Mouse (Mus musculus): ENCODE measurements around the gene Rbm5. TPM values are rescaled to one million over a fixed set of nuclear protein-coding genes. Genes with fewer than 3 reads are reported as not detected.

Gene Rbm5
- polyA plus RNA-seq, 1 experiment, result 197 TPM

- no peak for TF ChIP-seq CTCF (IDR thresholded peaks at IDR 0.05; ENCODE audit: borderline replicate concordance, control insufficient read depth, extremely low read depth, insufficient read depth, low read length, poor library complexity)
- no peak for TF ChIP-seq POLR2A (IDR thresholded peaks at IDR 0.05; ENCODE audit: control insufficient read depth, extremely low read depth, insufficient read depth, low read length, poor library complexity)
- DNase-seq, result no peak
- WGBS, result 17% methylated on average over 14 of the region's 14 CpGs
- no peak overlapping the region for H3K27ac ChIP-seq (ENCODE audit: control insufficient read depth, insufficient read depth, low read length)
- H3K4me3 ChIP-seq (ENCODE audit: control insufficient read depth, insufficient read depth, low read length), result no peak overlapping the region
- no peaks in the 10 kb centered on the region for H3K36me3 ChIP-seq (ENCODE audit: control insufficient read depth, insufficient read depth, low read length)
- peaks cover 30% of the 10 kb centered on the region for H3K4me1 ChIP-seq (replicated peaks; ENCODE audit: control insufficient read depth, insufficient read depth, low read length)
- peaks cover 11% of the 10 kb centered on the region for H3K27me3 ChIP-seq (ENCODE audit: control insufficient read depth, insufficient read depth, low read length)
Observed at GRCm38 (mm10) chr9:107706781-107707211, 64.0 kb downstream of the Rbm5 start.

- 83% methylated on average over 14 of the region's 14 CpGs for WGBS
- DNase-seq, result no peak
- Histone ChIP-seq H3K36me3 (ENCODE audit: control insufficient read depth, insufficient read depth, low read length) (no peaks in the 10 kb centered on the region), H3K4me3 (ENCODE audit: control insufficient read depth, insufficient read depth, low read length) (no peak overlapping the region), H3K27ac (ENCODE audit: control insufficient read depth, insufficient read depth, low read length) (no peak overlapping the region), H3K4me1 (replicated peaks; ENCODE audit: control insufficient read depth, insufficient read depth, low read length) (peaks cover 17% of the 10 kb centered on the region), H3K27me3 (ENCODE audit: control insufficient read depth, insufficient read depth, low read length) (peaks cover 9% of the 10 kb centered on the region)
- no peak for TF ChIP-seq CTCF (IDR thresholded peaks at IDR 0.05; ENCODE audit: borderline replicate concordance, control insufficient read depth, extremely low read depth, insufficient read depth, low read length, poor library complexity)
- TF ChIP-seq POLR2A (IDR thresholded peaks at IDR 0.05; ENCODE audit: control insufficient read depth, extremely low read depth, insufficient read depth, low read length, poor library complexity), result no peak
Observed at GRCm38 (mm10) chr9:107703337-107704122, 67.3 kb downstream of the Rbm5 start.

- Histone ChIP-seq H3K27me3 (ENCODE audit: control insufficient read depth, insufficient read depth, low read length) (peaks cover under 1% of the 10 kb centered on the region; the same call in 1 of the 2 replicates), H3K27ac (ENCODE audit: control insufficient read depth, insufficient read depth, low read length) (no peak overlapping the region), H3K36me3 (ENCODE audit: control insufficient read depth, insufficient read depth, low read length) (no peaks in the 10 kb centered on the region), H3K4me1 (replicated peaks; ENCODE audit: control insufficient read depth, insufficient read depth, low read length) (peaks cover 9% of the 10 kb centered on the region), H3K4me3 (ENCODE audit: control insufficient read depth, insufficient read depth, low read length) (no peak overlapping the region)
- 97% methylated on average over 3 of the region's 3 CpGs for WGBS
- DNase-seq, result no peak
- no peak for TF ChIP-seq CTCF (IDR thresholded peaks at IDR 0.05; ENCODE audit: borderline replicate concordance, control insufficient read depth, extremely low read depth, insufficient read depth, low read length, poor library complexity)
- TF ChIP-seq POLR2A (IDR thresholded peaks at IDR 0.05; ENCODE audit: control insufficient read depth, extremely low read depth, insufficient read depth, low read length, poor library complexity), result no peak
Observed at GRCm38 (mm10) chr9:107702606-107703185, 68.1 kb downstream of the Rbm5 start.

- Histone ChIP-seq H3K27me3 (ENCODE audit: control insufficient read depth, insufficient read depth, low read length) (no peaks in the 10 kb centered on the region), H3K27ac (ENCODE audit: control insufficient read depth, insufficient read depth, low read length) (no peak overlapping the region), H3K36me3 (ENCODE audit: control insufficient read depth, insufficient read depth, low read length) (no peaks in the 10 kb centered on the region), H3K4me1 (replicated peaks; ENCODE audit: control insufficient read depth, insufficient read depth, low read length) (0 out of 2 replicates have a peak, but pooled peaks cover 2% of the 10 kb centered on the region), H3K4me3 (ENCODE audit: control insufficient read depth, insufficient read depth, low read length) (no peak overlapping the region)
- DNase-seq, result no peak
- TF ChIP-seq CTCF (IDR thresholded peaks at IDR 0.05; ENCODE audit: borderline replicate concordance, control insufficient read depth, extremely low read depth, insufficient read depth, low read length, poor library complexity) (no peak), POLR2A (IDR thresholded peaks at IDR 0.05; ENCODE audit: control insufficient read depth, extremely low read depth, insufficient read depth, low read length, poor library complexity) (no peak)
- WGBS, result 76% methylated on average over 12 of the region's 12 CpGs
Observed at GRCm38 (mm10) chr9:107701594-107701993, 69.2 kb downstream of the Rbm5 start.

DNA sequence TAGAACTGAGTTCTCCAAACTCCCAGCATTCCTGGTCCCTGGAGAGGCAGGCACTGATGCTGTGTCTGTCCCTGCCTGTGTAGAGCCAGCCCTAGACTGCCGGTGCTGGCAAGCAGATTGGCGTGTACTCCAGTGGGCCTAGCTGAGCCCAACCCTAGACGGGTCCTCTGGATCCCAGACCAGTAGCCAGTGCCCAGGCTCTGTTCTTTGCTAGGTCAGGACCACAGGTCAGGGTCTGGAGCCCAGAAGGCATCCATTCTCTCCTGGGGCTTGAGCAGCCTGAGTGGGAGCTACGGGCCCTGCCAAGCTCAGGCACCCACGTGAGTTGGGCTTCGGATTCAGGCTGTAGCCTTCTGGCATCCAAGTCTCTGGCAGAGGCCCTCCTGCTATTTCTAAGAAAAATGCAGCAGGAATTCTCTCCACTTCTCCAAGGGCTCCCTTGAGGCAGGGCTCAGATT is 70.7 kb downstream of the Rbm5 start:
- H3K27me3 ChIP-seq (ENCODE audit: control insufficient read depth, insufficient read depth, low read length), result no peaks in the 10 kb centered on the region
- TF ChIP-seq POLR2A (IDR thresholded peaks at IDR 0.05; ENCODE audit: control insufficient read depth, extremely low read depth, insufficient read depth, low read length, poor library complexity) (no peak), CTCF (IDR thresholded peaks at IDR 0.05; ENCODE audit: borderline replicate concordance, control insufficient read depth, extremely low read depth, insufficient read depth, low read length, poor library complexity) (no peak)
- H3K36me3 ChIP-seq (ENCODE audit: control insufficient read depth, insufficient read depth, low read length), result no peaks in the 10 kb centered on the region
- H3K27ac ChIP-seq (ENCODE audit: control insufficient read depth, insufficient read depth, low read length), result no peak overlapping the region
- 0 out of 2 replicates have a peak, but pooled peaks cover 2% of the 10 kb centered on the region for H3K4me1 ChIP-seq (replicated peaks; ENCODE audit: control insufficient read depth, insufficient read depth, low read length)
- WGBS, result 94% methylated on average over 6 of the region's 6 CpGs
- H3K4me3 ChIP-seq (ENCODE audit: control insufficient read depth, insufficient read depth, low read length), result no peak overlapping the region
- DNase-seq, result no peak

GRCm38 (mm10) chr9:107699376-107699980 is 71.3 kb downstream of the Rbm5 start:
- no peak for DNase-seq
- no peak for TF ChIP-seq CTCF (IDR thresholded peaks at IDR 0.05; ENCODE audit: borderline replicate concordance, control insufficient read depth, extremely low read depth, insufficient read depth, low read length, poor library complexity)
- no peak for TF ChIP-seq POLR2A (IDR thresholded peaks at IDR 0.05; ENCODE audit: control insufficient read depth, extremely low read depth, insufficient read depth, low read length, poor library complexity)
- H3K4me1 ChIP-seq (replicated peaks; ENCODE audit: control insufficient read depth, insufficient read depth, low read length), result 0 out of 2 replicates have a peak, but pooled peaks cover 2% of the 10 kb centered on the region

More at GRCm38 (mm10) chr9:107699376-107699980, 71.3 kb downstream of the Rbm5 start:
- Histone ChIP-seq H3K36me3 (ENCODE audit: control insufficient read depth, insufficient read depth, low read length) (no peaks in the 10 kb centered on the region), H3K27me3 (ENCODE audit: control insufficient read depth, insufficient read depth, low read length) (no peaks in the 10 kb centered on the region), H3K27ac (ENCODE audit: control insufficient read depth, insufficient read depth, low read length) (no peak overlapping the region), H3K4me3 (ENCODE audit: control insufficient read depth, insufficient read depth, low read length) (no peak overlapping the region)
- 85% methylated on average over 9 of the region's 9 CpGs for WGBS
